Mouse (Mus musculus): ENCODE measurements at regions not wholly inside any gene's neighbourhood (a gene's known extent, or its start where the extent isn't known, plus 50 kb on each side); places are given as distances from the start of the nearest gene placed in this dataset.

GRCm38 (mm10) chr12:16021202-16021821 lies 204.6 kb upstream of the Trib2 start:
- no peak overlapping the region for H3K9ac ChIP-seq (ENCODE audit: low read length)
- whole genome bisulfite sequencing, result 68% methylated on average over 1 of the region's 1 CpGs

GRCm38 (mm10) chr12:16018237-16018636 lies 201.5 kb upstream of the Trib2 start:
- H3K4me3 ChIP-seq (ENCODE audit: low read depth, low read length), result no peak overlapping the region
- 93% methylated on average over 4 of the region's 4 CpGs for WGBS
- no peaks in the 10 kb centered on the region for H3K4me1 ChIP-seq (ENCODE audit: control insufficient read depth, insufficient read depth, low read length)
- H3K27me3 ChIP-seq (ENCODE audit: control insufficient read depth, insufficient read depth, low read length), result no peaks in the 10 kb centered on the region
- H3K36me3 ChIP-seq (ENCODE audit: control insufficient read depth, insufficient read depth, low read length), result no peaks in the 10 kb centered on the region
- H3K27ac ChIP-seq (ENCODE audit: low read depth, low read length), result no peak overlapping the region
- DNase-seq (ENCODE audit: low spot score) (no peak), ATAC-seq (ENCODE audit: insufficient read depth, low FRiP score, low TSS enrichment) (no peak)
- no peaks in the 10 kb centered on the region for H3K9me3 ChIP-seq (ENCODE audit: control insufficient read depth, low read length)
- no peak overlapping the region for H3K4me2 ChIP-seq (ENCODE audit: low read depth)
- H3K9ac ChIP-seq (ENCODE audit: low read length), result no peak overlapping the region

More at GRCm38 (mm10) chr12:16021202-16021821, 204.6 kb upstream of the Trib2 start:
- H3K27me3 ChIP-seq (ENCODE audit: control insufficient read depth, insufficient read depth, low read length), result no peaks in the 10 kb centered on the region
- DNase-seq (ENCODE audit: low spot score) (no peak), ATAC-seq (ENCODE audit: insufficient read depth, low FRiP score, low TSS enrichment) (no peak)
- no peaks in the 10 kb centered on the region for H3K4me1 ChIP-seq (ENCODE audit: control insufficient read depth, insufficient read depth, low read length)
- H3K27ac ChIP-seq (ENCODE audit: low read depth, low read length), result no peak overlapping the region
- H3K9me3 ChIP-seq (ENCODE audit: control insufficient read depth, low read length), result no peaks in the 10 kb centered on the region
- no peaks in the 10 kb centered on the region for H3K36me3 ChIP-seq (ENCODE audit: control insufficient read depth, insufficient read depth, low read length)
- no peak overlapping the region for H3K4me3 ChIP-seq (ENCODE audit: low read depth, low read length)
- no peak overlapping the region for H3K4me2 ChIP-seq (ENCODE audit: low read depth)

GRCm38 (mm10) chr12:16016621-16017020 lies 199.9 kb upstream of the Trib2 start:
- 98% methylated on average over 1 of the region's 1 CpGs for WGBS
- Histone ChIP-seq H3K27ac (ENCODE audit: low read depth, low read length) (no peak overlapping the region), H3K36me3 (ENCODE audit: control insufficient read depth, insufficient read depth, low read length) (no peaks in the 10 kb centered on the region), H3K4me3 (ENCODE audit: low read depth, low read length) (no peak overlapping the region), H3K4me2 (ENCODE audit: low read depth) (no peak overlapping the region), H3K9me3 (ENCODE audit: control insufficient read depth, low read length) (no peaks in the 10 kb centered on the region), H3K9ac (ENCODE audit: low read length) (no peak overlapping the region), H3K27me3 (ENCODE audit: control insufficient read depth, insufficient read depth, low read length) (no peaks in the 10 kb centered on the region), H3K4me1 (ENCODE audit: control insufficient read depth, insufficient read depth, low read length) (no peaks in the 10 kb centered on the region)
- ATAC-seq (ENCODE audit: insufficient read depth, low FRiP score, low TSS enrichment), result no peak
- DNase-seq (ENCODE audit: low spot score), result no peak

- H3K9ac ChIP-seq (ENCODE audit: low read length), result no peak overlapping the region
- no peak overlapping the region for H3K4me2 ChIP-seq (ENCODE audit: low read depth)
- no peak for DNase-seq (ENCODE audit: low spot score)
- ATAC-seq (ENCODE audit: insufficient read depth, low FRiP score, low TSS enrichment), result no peak
- H3K4me1 ChIP-seq (ENCODE audit: control insufficient read depth, insufficient read depth, low read length), result no peaks in the 10 kb centered on the region
- no peaks in the 10 kb centered on the region for H3K9me3 ChIP-seq (ENCODE audit: control insufficient read depth, low read length)
- H3K36me3 ChIP-seq (ENCODE audit: control insufficient read depth, insufficient read depth, low read length), result no peaks in the 10 kb centered on the region
- no peak overlapping the region for H3K27ac ChIP-seq (ENCODE audit: low read depth, low read length)
- 85% methylated on average over 1 of the region's 8 CpGs for WGBS
- no peaks in the 10 kb centered on the region for H3K27me3 ChIP-seq (ENCODE audit: control insufficient read depth, insufficient read depth, low read length)
- no peak overlapping the region for H3K4me3 ChIP-seq (ENCODE audit: low read depth, low read length)
Observed at GRCm38 (mm10) chr12:16015596-16015995, 198.9 kb upstream of the Trib2 start.

- Histone ChIP-seq H3K4me2 (ENCODE audit: low read depth) (no peak overlapping the region), H3K4me1 (ENCODE audit: control insufficient read depth, insufficient read depth, low read length) (no peaks in the 10 kb centered on the region), H3K27ac (ENCODE audit: low read depth, low read length) (no peak overlapping the region), H3K9me3 (ENCODE audit: control insufficient read depth, low read length) (no peaks in the 10 kb centered on the region), H3K36me3 (ENCODE audit: control insufficient read depth, insufficient read depth, low read length) (no peaks in the 10 kb centered on the region), H3K9ac (ENCODE audit: low read length) (no peak overlapping the region), H3K27me3 (ENCODE audit: control insufficient read depth, insufficient read depth, low read length) (no peaks in the 10 kb centered on the region), H3K4me3 (ENCODE audit: low read depth, low read length) (no peak overlapping the region)
- ATAC-seq (ENCODE audit: insufficient read depth, low FRiP score, low TSS enrichment), result no peak
- WGBS, result 80% methylated on average over 1 of the region's 1 CpGs
- DNase-seq (ENCODE audit: low spot score), result no peak
Observed at GRCm38 (mm10) chr12:16014679-16015078, 198.0 kb upstream of the Trib2 start.

GRCm38 (mm10) chr12:16013861-16014630 lies 197.3 kb upstream of the Trib2 start:
- Histone ChIP-seq H3K4me2 (ENCODE audit: low read depth) (no peak overlapping the region), H3K36me3 (ENCODE audit: control insufficient read depth, insufficient read depth, low read length) (no peaks in the 10 kb centered on the region), H3K9ac (ENCODE audit: low read length) (no peak overlapping the region), H3K4me1 (ENCODE audit: control insufficient read depth, insufficient read depth, low read length) (no peaks in the 10 kb centered on the region), H3K27ac (ENCODE audit: low read depth, low read length) (no peak overlapping the region), H3K4me3 (ENCODE audit: low read depth, low read length) (no peak overlapping the region), H3K27me3 (ENCODE audit: control insufficient read depth, insufficient read depth, low read length) (no peaks in the 10 kb centered on the region), H3K9me3 (ENCODE audit: control insufficient read depth, low read length) (no peaks in the 10 kb centered on the region)
- WGBS, result 89% methylated on average over 6 of the region's 6 CpGs
- DNase-seq (ENCODE audit: low spot score), result no peak
- ATAC-seq (ENCODE audit: insufficient read depth, low FRiP score, low TSS enrichment), result no peak

GRCm38 (mm10) chr12:16013354-16013753 lies 196.6 kb upstream of the Trib2 start:
- DNase-seq (ENCODE audit: low spot score), result no peak
- Histone ChIP-seq H3K36me3 (ENCODE audit: control insufficient read depth, insufficient read depth, low read length) (no peaks in the 10 kb centered on the region), H3K9me3 (ENCODE audit: control insufficient read depth, low read length) (no peaks in the 10 kb centered on the region), H3K27ac (ENCODE audit: low read depth, low read length) (no peak overlapping the region), H3K9ac (ENCODE audit: low read length) (no peak overlapping the region), H3K4me3 (ENCODE audit: low read depth, low read length) (no peak overlapping the region), H3K4me2 (ENCODE audit: low read depth) (no peak overlapping the region), H3K27me3 (ENCODE audit: control insufficient read depth, insufficient read depth, low read length) (no peaks in the 10 kb centered on the region), H3K4me1 (ENCODE audit: control insufficient read depth, insufficient read depth, low read length) (no peaks in the 10 kb centered on the region)
- 80% methylated on average over 2 of the region's 2 CpGs for WGBS
- no peak for ATAC-seq (ENCODE audit: insufficient read depth, low FRiP score, low TSS enrichment)

- Histone ChIP-seq H3K4me3 (ENCODE audit: low read depth, low read length) (no peak overlapping the region), H3K9me3 (ENCODE audit: control insufficient read depth, low read length) (no peaks in the 10 kb centered on the region), H3K4me2 (ENCODE audit: low read depth) (no peak overlapping the region), H3K27ac (ENCODE audit: low read depth, low read length) (no peak overlapping the region), H3K4me1 (ENCODE audit: control insufficient read depth, insufficient read depth, low read length) (no peaks in the 10 kb centered on the region), H3K36me3 (ENCODE audit: control insufficient read depth, insufficient read depth, low read length) (no peaks in the 10 kb centered on the region), H3K27me3 (ENCODE audit: control insufficient read depth, insufficient read depth, low read length) (no peaks in the 10 kb centered on the region), H3K9ac (ENCODE audit: low read length) (no peak overlapping the region)
- WGBS, result 70% methylated on average over 4 of the region's 4 CpGs
- no peak for DNase-seq (ENCODE audit: low spot score)
- ATAC-seq (ENCODE audit: insufficient read depth, low FRiP score, low TSS enrichment), result no peak
Observed at GRCm38 (mm10) chr12:16012081-16012480, 195.4 kb upstream of the Trib2 start.

Measured in neural tube, embryonic 11.5 days (tissue).